Mouse (Mus musculus): ENCODE results near the gene C2cd4d. TPM values are rescaled to one million over a fixed set of nuclear protein-coding genes. Genes with fewer than 3 reads are reported as not detected.
A peak's percentile ranks its signal among the peaks of the same experiment; 100 is the strongest.

Gene C2cd4d
- 0.32 and 1.2 TPM in 2 replicates for polyA plus RNA-seq (2016; fragmentation: Nextera tagmentation; extraction: Ambion mirVana)

DNA sequence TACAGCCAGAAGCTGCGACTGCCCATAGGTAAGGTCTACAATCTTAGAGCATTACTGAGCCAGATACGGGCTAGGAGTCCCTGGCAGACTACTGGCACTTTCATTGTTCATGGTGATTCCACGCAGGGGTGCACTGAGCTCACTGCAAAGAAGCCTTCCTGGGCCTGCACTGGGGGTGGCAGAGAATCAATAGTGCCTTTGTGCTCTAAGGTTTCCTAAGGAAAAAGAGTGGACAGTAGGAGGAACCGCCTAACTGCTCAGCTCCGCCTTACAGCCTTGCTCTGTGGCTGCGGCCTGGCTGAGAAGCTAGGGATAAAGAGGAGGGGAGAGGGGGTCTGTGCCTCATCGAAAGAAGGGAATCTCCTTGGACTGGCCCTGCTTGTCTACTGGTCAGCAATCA, at the start of gene C2cd4d:
C2cd4d (plus strand) TSS at position 301 of the 400 bp plus-strand sequence.
- no peaks in the 10 kb centered on the region for H3K9me3 ChIP-seq
- peak within 1 kb of the TSS; percentile 65 for H3K4me3 ChIP-seq
- WGBS = 21% methylated on average over 7 of the region's 7 CpGs
- DNase-seq (ENCODE audit: low spot score) = no peak
- peaks cover 56% of the 10 kb centered on the region for H3K27me3 ChIP-seq (ENCODE audit: insufficient read depth, poor library complexity, severe bottlenecking)
- peak within 1 kb of the TSS; percentile 87 for H3K27ac ChIP-seq
- no peaks in the 10 kb centered on the region for H3K36me3 ChIP-seq
- H3K4me1 ChIP-seq (replicated peaks) = peaks cover 23% of the 10 kb centered on the region

DNA sequence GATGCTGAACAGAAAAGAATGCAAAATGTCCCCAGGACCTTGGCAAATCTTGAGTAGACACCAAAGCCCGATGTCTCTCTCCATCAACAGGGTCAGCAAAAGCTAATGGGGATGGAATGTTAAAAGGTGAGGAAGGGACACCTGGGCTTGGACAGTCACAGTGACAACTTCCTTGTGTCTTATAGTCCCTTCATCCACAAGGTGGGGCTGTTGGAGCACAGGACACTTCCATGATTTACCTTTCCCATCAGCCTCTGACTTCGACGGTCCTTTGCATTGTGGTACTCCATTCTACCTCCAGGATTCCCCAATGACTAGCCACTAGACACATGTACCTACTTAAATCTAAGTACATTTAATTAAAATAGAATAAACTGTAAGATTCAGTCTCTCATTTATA, 33.6 kb upstream of the C2cd4d start:
- H3K4me3 ChIP-seq = no peak overlapping the region
- H3K4me1 ChIP-seq (replicated peaks) = no peaks in the 10 kb centered on the region
- no peaks in the 10 kb centered on the region for H3K27me3 ChIP-seq (ENCODE audit: insufficient read depth, poor library complexity, severe bottlenecking)
- no peak overlapping the region for H3K27ac ChIP-seq
- no peaks in the 10 kb centered on the region for H3K36me3 ChIP-seq
- DNase-seq (ENCODE audit: low spot score) = no peak
- 63% methylated on average over 3 of the region's 3 CpGs for WGBS
- H3K9me3 ChIP-seq = no peaks in the 10 kb centered on the region

DNA sequence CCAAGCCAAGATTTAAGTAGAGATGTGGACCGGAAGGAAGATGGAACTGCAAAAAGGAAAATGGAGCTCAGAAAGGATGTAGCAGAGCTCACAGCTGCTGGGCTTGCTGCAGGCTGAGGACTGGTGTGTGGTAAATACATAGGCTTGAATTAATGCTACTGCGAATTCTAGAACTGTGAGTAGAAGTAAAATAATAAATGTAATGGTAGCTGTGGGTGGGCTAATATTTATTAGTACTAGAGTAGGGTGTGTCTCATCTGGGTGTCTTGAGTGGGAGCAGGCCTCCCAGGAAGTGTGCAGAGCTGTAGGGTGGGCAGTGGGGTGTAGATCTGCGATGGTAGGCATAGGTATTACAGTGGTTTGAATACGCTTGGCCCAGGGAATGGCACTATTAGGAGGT, 27.8 kb upstream of the C2cd4d start:
- no peaks in the 10 kb centered on the region for H3K27me3 ChIP-seq (ENCODE audit: insufficient read depth, poor library complexity, severe bottlenecking)
- no peak overlapping the region for H3K27ac ChIP-seq
- DNase-seq (ENCODE audit: low spot score) = no peak
- H3K9me3 ChIP-seq = no peaks in the 10 kb centered on the region
- H3K36me3 ChIP-seq = no peaks in the 10 kb centered on the region
- 92% methylated on average over 4 of the region's 4 CpGs for WGBS
- no peak overlapping the region for H3K4me3 ChIP-seq
- no peaks in the 10 kb centered on the region for H3K4me1 ChIP-seq (replicated peaks)

DNA sequence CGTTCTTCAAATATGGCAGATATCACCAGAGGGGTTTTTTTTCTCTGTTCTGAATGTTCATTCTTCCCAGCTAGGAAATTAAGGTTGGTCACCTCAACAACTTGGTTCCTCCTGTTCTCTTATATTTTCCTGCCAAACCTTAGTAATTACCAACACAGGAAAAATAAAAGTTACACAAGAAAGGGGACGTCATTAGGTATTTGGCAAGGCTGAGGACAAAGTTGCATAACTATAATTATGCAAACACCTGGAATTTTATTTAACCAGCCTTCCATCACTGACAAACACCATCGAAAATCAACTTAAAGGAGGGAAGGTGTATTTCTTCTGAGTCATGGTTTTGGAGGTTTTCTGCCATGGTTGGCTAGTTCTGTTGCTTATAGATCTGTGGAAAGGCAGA, 23.7 kb upstream of the C2cd4d start:
- Histone ChIP-seq H3K4me1 (replicated peaks) (0 out of 2 replicates have a peak, but pooled peaks cover 6% of the 10 kb centered on the region), H3K36me3 (no peaks in the 10 kb centered on the region), H3K27ac (no peak overlapping the region), H3K9me3 (no peaks in the 10 kb centered on the region), H3K27me3 (ENCODE audit: insufficient read depth, poor library complexity, severe bottlenecking) (no peaks in the 10 kb centered on the region), H3K4me3 (no peak overlapping the region)
- 88% methylated on average over 3 of the region's 3 CpGs for WGBS
- no peak for DNase-seq (ENCODE audit: low spot score)

DNA sequence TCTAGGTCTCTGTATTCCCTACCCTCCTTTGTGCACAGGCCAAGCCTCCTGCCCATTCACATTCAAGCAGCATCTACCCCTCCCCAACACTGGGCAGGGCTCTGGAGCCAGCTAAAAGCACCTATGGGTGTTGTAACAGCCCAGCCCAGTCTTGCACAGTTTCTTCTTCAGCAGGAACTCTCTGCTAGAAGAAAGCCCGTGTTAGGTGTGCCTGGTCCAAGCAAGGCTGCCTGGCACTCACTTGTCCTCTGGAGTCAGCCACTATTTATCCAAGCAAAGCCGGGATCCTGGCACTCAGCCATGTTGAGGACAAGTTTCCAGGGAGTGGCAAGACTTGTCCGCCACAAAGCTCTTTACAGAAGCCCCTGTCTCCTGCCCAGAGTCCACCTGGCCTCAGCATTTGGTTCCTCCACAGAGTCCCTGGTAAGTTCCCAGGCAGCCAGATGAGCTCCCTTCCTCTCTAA, 20.2 kb upstream of the C2cd4d start, which contains the start of gene Them5:
Them5 (plus strand) TSS at position 141 of the 464 bp plus-strand sequence.
- no peaks in the 10 kb centered on the region for H3K9me3 ChIP-seq
- H3K27ac ChIP-seq = no peak within 1 kb of the TSS
- no peak within 1 kb of the TSS for H3K4me3 ChIP-seq
- H3K27me3 ChIP-seq (ENCODE audit: insufficient read depth, poor library complexity, severe bottlenecking) = no peaks in the 10 kb centered on the region
- 70% methylated on average over 3 of the region's 3 CpGs for WGBS
- H3K4me1 ChIP-seq (replicated peaks) = 0 out of 2 replicates have a peak, but pooled peaks cover 6% of the 10 kb centered on the region
- DNase-seq (ENCODE audit: low spot score) = no peak
- no peaks in the 10 kb centered on the region for H3K36me3 ChIP-seq

DNA sequence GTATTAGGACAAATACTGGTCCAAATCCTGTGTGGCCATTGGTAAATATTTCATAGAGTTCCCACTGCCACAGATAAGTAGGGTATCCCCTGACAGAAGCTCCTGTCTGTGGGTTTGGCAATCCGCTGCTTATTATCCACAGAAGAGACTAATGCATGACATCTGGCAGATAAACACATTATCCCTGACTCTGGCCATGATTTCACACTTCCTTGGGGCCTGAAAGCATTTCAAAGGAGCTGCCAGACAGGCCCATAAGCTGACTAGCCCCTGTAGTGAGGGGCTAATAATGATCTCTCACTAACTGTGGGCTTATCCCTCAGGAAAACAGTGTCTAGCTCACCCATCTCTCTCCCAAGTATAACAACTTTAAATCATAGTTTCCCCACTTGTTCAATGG, 19.7 kb upstream of the C2cd4d start:
- Histone ChIP-seq H3K9me3 (no peaks in the 10 kb centered on the region), H3K4me3 (no peak overlapping the region), H3K27ac (no peak overlapping the region), H3K36me3 (no peaks in the 10 kb centered on the region), H3K4me1 (replicated peaks) (0 out of 2 replicates have a peak, but pooled peaks cover 6% of the 10 kb centered on the region), H3K27me3 (ENCODE audit: insufficient read depth, poor library complexity, severe bottlenecking) (no peaks in the 10 kb centered on the region)
- no peak for DNase-seq (ENCODE audit: low spot score)
- 57% methylated on average over 1 of the region's 1 CpGs for WGBS

DNA sequence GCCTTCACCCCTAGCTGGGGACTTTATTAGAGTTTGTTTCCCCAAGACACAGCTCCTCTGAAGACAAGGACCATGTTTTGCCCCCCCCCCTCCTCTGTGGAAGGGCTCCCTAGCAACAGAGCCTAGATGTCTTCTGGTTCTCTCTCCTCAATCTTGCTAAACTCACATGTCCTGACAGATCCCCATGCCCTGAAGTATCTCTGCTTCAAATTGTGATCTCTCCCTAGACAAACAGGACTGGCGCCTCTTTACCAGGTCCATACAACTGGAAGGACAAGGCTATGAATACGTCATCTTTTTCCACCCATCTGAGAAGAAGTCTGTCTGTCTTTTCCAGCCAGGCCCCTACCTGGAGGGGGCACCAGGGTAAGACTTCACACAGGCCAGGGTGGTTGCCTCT, 18.1 kb upstream of the C2cd4d start:
- no peak overlapping the region for H3K4me3 ChIP-seq
- H3K9me3 ChIP-seq = no peaks in the 10 kb centered on the region
- H3K27ac ChIP-seq = no peak overlapping the region
- WGBS = 81% methylated on average over 2 of the region's 2 CpGs
- H3K36me3 ChIP-seq = no peaks in the 10 kb centered on the region
- no peaks in the 10 kb centered on the region for H3K27me3 ChIP-seq (ENCODE audit: insufficient read depth, poor library complexity, severe bottlenecking)
- DNase-seq (ENCODE audit: low spot score) = no peak
- 0 out of 2 replicates have a peak, but pooled peaks cover 6% of the 10 kb centered on the region for H3K4me1 ChIP-seq (replicated peaks)

DNA sequence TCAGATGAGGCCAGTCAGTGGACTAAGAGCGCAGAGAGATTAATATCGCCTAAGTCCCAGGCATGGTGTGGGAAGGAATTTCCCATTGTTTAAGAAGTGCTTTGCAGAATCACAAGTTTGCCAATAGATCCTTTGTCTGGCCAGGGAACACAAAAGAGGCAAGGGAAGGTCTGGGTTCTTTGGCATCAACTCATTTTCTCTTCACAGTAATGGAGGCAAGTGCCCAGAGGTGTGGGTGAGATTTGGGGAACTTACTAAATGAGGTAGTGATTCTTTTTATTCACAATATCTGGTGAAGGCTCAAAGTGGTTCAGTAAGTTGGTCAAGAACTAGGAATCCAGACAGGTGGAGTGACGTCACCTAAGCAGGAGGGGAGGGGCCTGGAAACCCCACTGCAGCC, 17.3 kb upstream of the C2cd4d start:
- Histone ChIP-seq H3K27ac (no peak overlapping the region), H3K4me1 (replicated peaks) (0 out of 2 replicates have a peak, but pooled peaks cover 6% of the 10 kb centered on the region), H3K9me3 (no peaks in the 10 kb centered on the region), H3K27me3 (ENCODE audit: insufficient read depth, poor library complexity, severe bottlenecking) (no peaks in the 10 kb centered on the region), H3K4me3 (no peak overlapping the region), H3K36me3 (no peaks in the 10 kb centered on the region)
- DNase-seq (ENCODE audit: low spot score) = no peak
- 81% methylated on average over 3 of the region's 3 CpGs for WGBS

DNA sequence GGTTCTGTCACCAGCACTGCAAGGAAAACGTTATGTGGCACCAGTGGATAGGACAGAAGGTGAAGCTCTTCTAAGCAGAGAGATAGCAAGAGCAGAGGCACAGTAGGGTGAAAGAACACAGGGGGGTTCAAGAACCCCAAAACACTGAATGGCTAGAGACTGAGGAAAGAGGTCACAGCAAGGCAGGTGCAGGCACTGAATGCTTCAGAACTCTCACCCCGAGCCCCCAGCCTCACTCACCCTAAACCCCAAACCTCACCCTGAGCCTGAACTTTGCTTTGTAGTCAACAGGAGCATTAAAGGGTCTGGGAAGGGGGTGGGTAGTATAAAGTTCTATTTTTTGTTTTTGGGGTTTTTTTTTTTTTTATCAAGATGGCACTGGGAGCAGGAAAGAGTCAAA, 14.1 kb upstream of the C2cd4d start:
- no peaks in the 10 kb centered on the region for H3K4me1 ChIP-seq (replicated peaks)
- 75% methylated on average over 2 of the region's 2 CpGs for WGBS
- no peaks in the 10 kb centered on the region for H3K36me3 ChIP-seq
- no peak overlapping the region for H3K27ac ChIP-seq
- no peaks in the 10 kb centered on the region for H3K27me3 ChIP-seq (ENCODE audit: insufficient read depth, poor library complexity, severe bottlenecking)
- H3K9me3 ChIP-seq = no peaks in the 10 kb centered on the region
- DNase-seq (ENCODE audit: low spot score) = no peak
- H3K4me3 ChIP-seq = no peak overlapping the region

DNA sequence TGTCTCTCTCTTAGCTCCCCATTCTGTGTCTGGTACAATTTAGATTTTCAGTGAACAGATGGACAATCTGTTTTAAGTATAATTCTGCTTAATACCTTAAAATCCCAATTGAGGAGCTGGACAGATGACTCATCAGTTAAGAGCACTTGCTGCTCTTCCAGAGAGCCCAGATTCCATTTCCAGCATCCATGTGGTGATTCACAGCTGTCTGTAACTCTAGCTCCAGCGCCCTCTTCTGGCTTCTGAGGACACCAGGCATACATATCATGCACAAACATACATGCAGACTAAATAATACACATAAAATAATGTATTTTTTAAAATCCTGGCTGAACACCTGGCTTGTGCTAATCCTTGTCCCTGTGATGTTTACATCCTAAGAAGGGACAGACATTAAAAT, 1.4 kb upstream of the C2cd4d start:
- Histone ChIP-seq H3K27ac (no peak overlapping the region), H3K36me3 (no peaks in the 10 kb centered on the region), H3K27me3 (ENCODE audit: insufficient read depth, poor library complexity, severe bottlenecking) (peaks cover 47% of the 10 kb centered on the region), H3K4me3 (no peak overlapping the region), H3K4me1 (replicated peaks) (peaks cover 23% of the 10 kb centered on the region), H3K9me3 (no peaks in the 10 kb centered on the region)
- DNase-seq (ENCODE audit: low spot score) = no peak
- WGBS = 4% methylated on average over 1 of the region's 1 CpGs

DNA sequence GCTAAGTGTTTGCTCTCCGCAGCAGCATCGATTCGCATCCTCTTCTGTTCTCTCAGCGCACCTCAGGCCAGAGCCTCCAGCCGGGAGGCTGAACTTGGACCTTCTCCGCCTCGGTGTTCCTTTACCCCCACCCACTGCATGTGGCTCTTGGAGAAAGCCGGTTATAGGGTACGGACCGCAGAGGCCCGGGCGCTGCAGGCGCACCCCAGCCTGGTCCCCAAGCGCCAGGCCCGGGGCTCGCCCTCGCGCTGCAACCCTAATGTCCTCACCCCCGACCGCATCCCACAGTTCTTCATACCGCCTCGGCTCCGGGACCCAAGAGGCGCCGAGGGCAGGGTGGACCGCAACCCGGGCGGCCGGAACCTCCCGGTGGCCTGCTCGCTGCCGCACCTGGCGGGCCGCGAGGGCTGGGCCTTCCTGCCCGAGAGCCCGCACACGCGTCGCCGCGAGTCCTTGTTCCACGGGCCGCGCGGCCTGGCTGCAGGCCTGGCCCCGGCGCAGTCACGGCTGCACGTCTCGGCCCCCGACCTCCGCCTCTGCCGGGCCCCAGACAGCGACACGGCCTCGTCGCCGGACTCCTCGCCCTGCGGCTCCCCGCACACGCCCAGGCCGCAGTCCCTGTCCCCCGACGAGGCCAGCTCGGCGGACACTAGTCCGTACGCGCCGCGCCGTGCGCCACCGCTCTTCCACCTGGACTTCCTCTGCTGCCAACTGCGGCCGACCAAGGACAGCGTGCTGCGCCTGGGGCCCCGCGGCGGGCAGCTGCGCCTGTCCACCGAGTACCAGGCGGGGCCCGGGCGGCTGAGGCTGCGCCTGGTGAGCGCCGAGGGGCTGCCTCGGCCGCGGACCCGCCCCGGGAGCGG, 1.3 kb downstream of the C2cd4d start:
- Histone ChIP-seq H3K9me3 (no peaks in the 10 kb centered on the region), H3K36me3 (no peaks in the 10 kb centered on the region), H3K27me3 (ENCODE audit: insufficient read depth, poor library complexity, severe bottlenecking) (peaks cover 56% of the 10 kb centered on the region), H3K4me1 (replicated peaks) (peaks cover 23% of the 10 kb centered on the region), H3K4me3 (peak overlapping the region; percentile 65), H3K27ac (peak overlapping the region; percentile 87)
- DNase-seq (ENCODE audit: low spot score) = peak; percentile 65
- WGBS = 5% methylated on average over 95 of the region's 97 CpGs

DNA sequence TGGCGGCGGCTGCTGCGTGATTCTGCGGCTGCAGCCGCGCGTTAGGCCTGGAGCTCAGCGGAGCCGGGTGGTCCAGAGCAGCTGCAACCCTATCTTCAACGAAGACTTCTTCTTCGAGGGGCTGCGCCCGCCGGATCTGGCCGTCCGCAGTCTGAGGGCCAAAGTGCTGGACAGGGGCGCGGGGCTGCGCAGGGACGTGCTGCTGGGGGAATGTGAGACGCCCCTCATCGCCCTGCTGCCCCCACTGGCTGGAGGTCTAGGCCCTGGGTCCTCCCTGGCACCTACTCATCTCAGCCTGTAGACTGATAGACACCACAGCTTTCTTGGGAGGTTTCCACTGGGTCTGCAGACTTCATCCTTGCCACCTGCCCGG, 1.9 kb downstream of the C2cd4d start:
- 6% methylated on average over 23 of the region's 23 CpGs for WGBS
- peak overlapping the region; percentile 65 for H3K4me3 ChIP-seq
- no peaks in the 10 kb centered on the region for H3K9me3 ChIP-seq
- H3K27me3 ChIP-seq (ENCODE audit: insufficient read depth, poor library complexity, severe bottlenecking) = peaks cover 56% of the 10 kb centered on the region
- H3K27ac ChIP-seq = peak overlapping the region; percentile 87
- peaks cover 23% of the 10 kb centered on the region for H3K4me1 ChIP-seq (replicated peaks)
- no peak for DNase-seq (ENCODE audit: low spot score)
- no peaks in the 10 kb centered on the region for H3K36me3 ChIP-seq

DNA sequence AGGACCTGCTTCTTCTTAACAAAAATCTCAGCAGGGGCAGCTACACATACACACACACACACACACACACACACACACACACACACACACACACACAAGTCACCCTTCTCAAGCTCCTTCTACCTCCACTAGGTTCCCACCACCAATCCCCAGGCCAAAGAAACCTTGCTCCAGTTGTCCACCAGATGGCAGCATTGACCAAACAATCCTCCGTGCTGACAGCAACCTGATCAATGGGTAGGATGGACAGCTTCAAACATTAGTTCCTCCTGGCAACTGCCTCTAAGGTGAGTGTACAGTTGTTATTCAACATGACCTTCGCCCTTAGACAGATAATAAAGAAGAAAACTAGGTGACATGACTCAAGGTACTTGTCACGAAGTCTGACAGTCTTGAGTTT, 4.5 kb downstream of the C2cd4d start:
- Histone ChIP-seq H3K4me1 (replicated peaks) (peaks cover 26% of the 10 kb centered on the region), H3K9me3 (no peaks in the 10 kb centered on the region), H3K27ac (no peak overlapping the region), H3K36me3 (no peaks in the 10 kb centered on the region), H3K4me3 (no peak overlapping the region), H3K27me3 (ENCODE audit: insufficient read depth, poor library complexity, severe bottlenecking) (peaks cover 53% of the 10 kb centered on the region)
- peak; percentile 82 for DNase-seq (ENCODE audit: low spot score)
- 17% methylated on average over 3 of the region's 3 CpGs for WGBS
